Mouse (Mus musculus): ENCODE results near the gene Sult1a1. TPM values are rescaled to one million over a fixed set of nuclear protein-coding genes. Genes with fewer than 3 reads are reported as not detected.

Sult1a1 gene
- total RNA-seq (2021) = 10 to 100 TPM; 10.8 to 13.6 TPM
- long read RNA-seq, experiment 1, transcript Sult1a1-202 (8 exons, 1,289 nt) = major isoform, 8 of 9 reads
- long read RNA-seq, experiment 1, partial matches to known transcripts = 0 of 9 reads
- long read RNA-seq, experiment 1, other reads (novel, unspliced or antisense) = 0 of 9 reads
- long read RNA-seq, experiment 2, transcript Sult1a1-202 (8 exons, 1,289 nt) = major isoform, 5 of 5 reads
- long read RNA-seq, experiment 2, partial matches to known transcripts = 0 of 5 reads
- long read RNA-seq, experiment 2, other reads (novel, unspliced or antisense) = 0 of 5 reads

- Histone ChIP-seq H3K4me3 (peak within 1 kb of the TSS; percentile 26), H3K27ac (peak within 1 kb of the TSS; percentile 63)
- no peak for DNase-seq (ENCODE audit: extremely low spot score in 1 of 2, low spot score in 2 of 2)
- TF ChIP-seq CTCF (IDR thresholded peaks at IDR 0.05) = no peak; the same call in 1 of the 2 replicates
- intact Hi-C loops (cut with DNase I) = no loop called here
Observed at GRCm38 (mm10) chr7:126676207-126676606, at the start of gene Sult1a1. TSS of gene Sult1a1 (minus strand) at chr7:126676432.

DNA sequence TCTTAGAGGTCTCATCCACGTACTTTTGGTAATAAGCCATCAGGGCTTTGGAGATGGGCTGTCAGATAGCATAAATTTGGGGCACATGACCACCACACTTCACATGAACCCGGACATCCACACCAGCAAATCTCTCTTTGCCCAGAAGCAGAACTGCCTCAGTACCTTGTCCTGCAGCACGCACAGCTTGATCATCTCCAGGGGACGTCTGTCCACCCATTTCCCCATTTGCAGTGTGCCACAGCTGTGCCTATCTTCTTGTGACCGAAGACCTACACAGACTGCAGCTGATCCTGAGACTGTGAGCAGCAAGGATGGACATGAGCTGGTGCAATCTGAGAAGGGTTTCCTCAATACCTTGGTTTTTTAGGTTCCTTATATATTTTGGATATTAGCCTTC is 49.4 kb upstream of the Sult1a1 start:
- no peak for TF ChIP-seq CTCF (IDR thresholded peaks at IDR 0.05)
- intact Hi-C loops (cut with DNase I) = no loop called here
- DNase-seq (ENCODE audit: extremely low spot score in 1 of 2, low spot score in 2 of 2) = no peak

GRCm38 (mm10) chr7:126725077-126725476 is 48.8 kb upstream of the Sult1a1 start:
- no peak for TF ChIP-seq CTCF (IDR thresholded peaks at IDR 0.05)
- no peak overlapping the region for H3K27ac ChIP-seq
- no peak overlapping the region for H3K4me3 ChIP-seq
- DNase-seq (ENCODE audit: extremely low spot score in 1 of 2, low spot score in 2 of 2) = no peak
- intact Hi-C loops (cut with DNase I) = no loop called here

More for the DNA sequence above, 49.4 kb upstream of the Sult1a1 start:
- H3K4me3 ChIP-seq = no peak overlapping the region
- no peak overlapping the region for H3K27ac ChIP-seq

DNA sequence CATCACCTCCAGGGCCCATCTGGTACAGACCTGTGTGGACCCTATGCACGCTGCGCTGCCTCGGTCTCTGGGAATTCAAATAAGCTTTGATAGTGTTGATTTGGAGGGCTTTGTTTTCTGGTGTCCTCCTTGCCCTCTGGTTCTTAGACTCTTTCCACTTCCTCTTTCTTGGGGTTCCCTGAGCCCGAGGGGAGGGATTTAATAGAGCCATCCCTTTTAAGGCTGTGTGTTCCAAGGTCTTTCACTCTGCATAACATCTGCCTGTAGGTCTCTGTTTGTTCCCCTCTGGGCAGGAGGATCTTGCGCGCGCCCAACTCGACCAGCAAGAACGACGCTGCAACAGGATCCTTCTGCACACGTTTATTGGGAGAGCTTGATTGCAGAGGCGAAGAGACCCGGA is 45.4 kb upstream of the Sult1a1 start:
- Histone ChIP-seq H3K4me3 (no peak overlapping the region), H3K27ac (no peak overlapping the region)
- intact Hi-C loops (cut with DNase I) = no loop called here
- no peak for TF ChIP-seq CTCF (IDR thresholded peaks at IDR 0.05)
- no peak for DNase-seq (ENCODE audit: extremely low spot score in 1 of 2, low spot score in 2 of 2)

DNA sequence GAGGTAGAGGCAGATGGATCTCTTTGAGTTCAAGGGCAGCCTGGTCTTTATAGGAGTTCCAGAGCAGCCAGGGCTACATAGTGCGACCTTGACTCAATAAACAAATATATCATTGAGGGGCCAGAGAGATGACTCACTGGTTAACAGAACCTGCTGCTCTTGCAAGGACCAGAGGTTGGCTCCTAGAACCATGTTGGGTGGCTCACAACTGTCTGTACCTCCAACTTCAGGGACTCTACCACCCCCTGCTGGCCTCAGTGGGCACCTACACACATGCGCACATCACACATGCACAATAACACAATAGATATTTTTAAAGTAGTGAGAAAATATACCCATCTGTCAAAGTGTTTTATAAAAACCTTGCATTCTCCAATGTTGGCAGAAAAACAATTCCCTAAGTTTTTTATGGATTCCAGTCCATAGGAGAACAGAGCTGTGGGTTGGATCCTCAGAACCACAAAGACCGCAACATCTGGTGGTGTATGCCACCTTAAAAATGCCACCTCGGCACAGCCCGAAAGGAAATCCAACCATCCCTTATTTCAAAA is 42.6 kb upstream of the Sult1a1 start:
- no peak for DNase-seq (ENCODE audit: extremely low spot score in 1 of 2, low spot score in 2 of 2)
- intact Hi-C loops (cut with DNase I) = no loop called here

GRCm38 (mm10) chr7:126717566-126717965 is 41.3 kb upstream of the Sult1a1 start:
- Histone ChIP-seq H3K4me3 (no peak overlapping the region), H3K27ac (no peak overlapping the region)
- intact Hi-C loops (cut with DNase I) = no loop called here
- TF ChIP-seq CTCF (IDR thresholded peaks at IDR 0.05) = no peak
- no peak for DNase-seq (ENCODE audit: extremely low spot score in 1 of 2, low spot score in 2 of 2)

More for the DNA sequence above, 42.6 kb upstream of the Sult1a1 start:
- H3K27ac ChIP-seq = no peak overlapping the region
- peak; percentile 56 for TF ChIP-seq CTCF (IDR thresholded peaks at IDR 0.05)
- H3K4me3 ChIP-seq = no peak overlapping the region

DNA sequence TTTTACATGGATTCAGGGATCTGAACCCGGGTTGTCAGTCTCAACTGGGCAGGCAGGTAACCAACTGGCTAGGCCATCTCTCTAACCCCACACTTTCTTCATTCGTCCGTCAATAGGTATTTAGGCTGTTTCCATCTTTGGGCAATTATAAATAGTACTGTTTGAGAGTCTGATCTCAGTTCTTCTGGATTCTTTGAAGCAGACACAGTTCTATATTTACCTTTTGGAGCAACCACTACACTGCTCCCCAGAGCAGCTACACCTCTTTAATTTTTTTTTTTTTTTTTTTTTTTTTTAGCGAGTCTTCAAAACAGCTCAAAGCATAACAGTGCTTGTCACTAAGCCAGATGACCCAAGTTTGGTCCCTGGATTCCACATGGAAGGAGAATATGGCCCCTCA is 39.4 kb upstream of the Sult1a1 start:
- H3K27ac ChIP-seq = peak overlapping the region; percentile 44; the same call in 1 of the 2 replicates
- no peak overlapping the region for H3K4me3 ChIP-seq
- TF ChIP-seq CTCF (IDR thresholded peaks at IDR 0.05) = no peak
- DNase-seq (ENCODE audit: extremely low spot score in 1 of 2, low spot score in 2 of 2) = no peak
- intact Hi-C loops (cut with DNase I) = no loop called here

GRCm38 (mm10) chr7:126711910-126712309 is 35.7 kb upstream of the Sult1a1 start:
- no peak for DNase-seq (ENCODE audit: extremely low spot score in 1 of 2, low spot score in 2 of 2)
- intact Hi-C loops (cut with DNase I) = no loop called here
- no peak for TF ChIP-seq CTCF (IDR thresholded peaks at IDR 0.05)
- Histone ChIP-seq H3K4me3 (no peak overlapping the region), H3K27ac (no peak overlapping the region)

- Histone ChIP-seq H3K4me3 (no peak overlapping the region), H3K27ac (no peak overlapping the region)
- DNase-seq (ENCODE audit: extremely low spot score in 1 of 2, low spot score in 2 of 2) = no peak
- TF ChIP-seq CTCF (IDR thresholded peaks at IDR 0.05) = no peak
- intact Hi-C loops (cut with DNase I) = no loop called here
Observed at GRCm38 (mm10) chr7:126710266-126710665, 34.0 kb upstream of the Sult1a1 start.

GRCm38 (mm10) chr7:126708175-126708952 is 32.1 kb upstream of the Sult1a1 start:
- TF ChIP-seq CTCF (IDR thresholded peaks at IDR 0.05) = no peak
- Histone ChIP-seq H3K4me3 (no peak overlapping the region), H3K27ac (no peak overlapping the region)
- intact Hi-C loops (cut with DNase I) = no loop called here
- no peak for DNase-seq (ENCODE audit: extremely low spot score in 1 of 2, low spot score in 2 of 2)

GRCm38 (mm10) chr7:126707442-126708174 is 31.4 kb upstream of the Sult1a1 start, which contains the start of gene Coro1a:
TSS of gene Coro1a (minus strand) at chr7:126707787.
- intact Hi-C loops (cut with DNase I) = no loop called here
- DNase-seq (ENCODE audit: extremely low spot score in 1 of 2, low spot score in 2 of 2) = no peak
- no peak within 1 kb of the TSS for H3K4me3 ChIP-seq
- no peak within 1 kb of the TSS for H3K27ac ChIP-seq
- TF ChIP-seq CTCF (IDR thresholded peaks at IDR 0.05) = no peak
